Mouse (Mus musculus): ENCODE data around the gene Inhbb. TPM values are rescaled to one million over a fixed set of nuclear protein-coding genes. Genes with fewer than 3 reads are reported as not detected.
A peak's percentile ranks its signal among the peaks of the same experiment; 100 is the strongest.

The Inhbb gene
- total RNA-seq, 2 experiments from 2014 or later = 1.2 to 1.4 TPM

GRCm38 (mm10) chr1:119420189-119420983 is 1.7 kb downstream of the Inhbb start:
- DNase-seq = peak in 1 of 2 experiments; percentile 38

GRCm38 (mm10) chr1:119419151-119420105 is 2.6 kb downstream of the Inhbb start:
- DNase-seq = peak in 1 of 2 experiments; percentile 29

- no peak for DNase-seq
These were observed 4.1 kb downstream of the Inhbb start for GRCm38 (mm10) chr1:119417991-119418390.

- DNase-seq = no peak
These were observed 4.5 kb downstream of the Inhbb start for GRCm38 (mm10) chr1:119417542-119417941.

GRCm38 (mm10) chr1:119416610-119417009 is 5.4 kb downstream of the Inhbb start:
- no peak for DNase-seq

- no peak for DNase-seq
These were observed 5.9 kb downstream of the Inhbb start for GRCm38 (mm10) chr1:119416177-119416576.

GRCm38 (mm10) chr1:119415151-119415550 is 6.9 kb downstream of the Inhbb start:
- no peak for DNase-seq

- no peak for DNase-seq
These were observed 11.4 kb downstream of the Inhbb start for GRCm38 (mm10) chr1:119410661-119411060.

GRCm38 (mm10) chr1:119409599-119410168 is 12.4 kb downstream of the Inhbb start:
- no peak for DNase-seq

- DNase-seq = no peak
These were observed 12.9 kb downstream of the Inhbb start for GRCm38 (mm10) chr1:119409106-119409505.

- no peak for DNase-seq
These were observed 14.2 kb downstream of the Inhbb start for GRCm38 (mm10) chr1:119407691-119408315.

GRCm38 (mm10) chr1:119404798-119405197 is 17.2 kb downstream of the Inhbb start:
- DNase-seq = no peak

GRCm38 (mm10) chr1:119404341-119404740 is 17.7 kb downstream of the Inhbb start:
- no peak for DNase-seq

GRCm38 (mm10) chr1:119401249-119401648 is 20.8 kb downstream of the Inhbb start:
- no peak for DNase-seq

GRCm38 (mm10) chr1:119398640-119399039 is 23.4 kb downstream of the Inhbb start:
- DNase-seq = no peak

- no peak for DNase-seq
These were observed 24.2 kb downstream of the Inhbb start for GRCm38 (mm10) chr1:119397839-119398238.

GRCm38 (mm10) chr1:119391311-119391710 is 30.7 kb downstream of the Inhbb start:
- DNase-seq = peak; percentile 59 to 60

GRCm38 (mm10) chr1:119390676-119391075 is 31.4 kb downstream of the Inhbb start:
- no peak for DNase-seq

- peak; percentile 25 to 48 for DNase-seq
These were observed 32.1 kb downstream of the Inhbb start for GRCm38 (mm10) chr1:119389771-119390500.

- no peak for DNase-seq
These were observed 33.2 kb downstream of the Inhbb start for GRCm38 (mm10) chr1:119388664-119389396.

GRCm38 (mm10) chr1:119386306-119386705 is 35.7 kb downstream of the Inhbb start:
- no peak for DNase-seq

Data from heart, adult 18-20 months (tissue).